15 mouse cellular contexts compared by ENCODE assay signal in genomic region chr2:80599850-80600249, GRCm38 (mm10).
"Had no signal": no experiment of that assay in that cellular context is flagged by ENCODE, and none has a peak within 500 bp of the region (broad histone marks: within the 10 kb centered on the region; RNA-seq: fewer than 3 reads in every experiment).

No protein-coding gene starts in this region.

- ATAC-seq: liver, postnatal 0 days; lung, postnatal 0 days; midbrain, embryonic 13.5 days; midbrain, embryonic 16.5 days had no signal

- DNase-seq: liver, postnatal 0 days; lung, adult 2 months; lung, postnatal 14 days; lung, postnatal 36 days; retina, postnatal 1 day; right cerebral cortex, adult 18-20 months; right cerebral cortex, postnatal 25 days; right cerebral cortex, postnatal 4 days; spleen, adult 18-20 months; thymus, adult 18-20 months; thymus, postnatal 14 days; thymus, postnatal 36 days had no signal
